Mouse (Mus musculus) liver, postnatal 0 days (tissue): Measurements from ENCODE around the gene Rbbp5.

Experiments used
- CTCF ChIP-seq: sonication (generic); IDR thresholded peaks from 2 replicates; pipeline ENCODE4 v1.5.1; 2016; ENCODE audit warnings: antibody characterized with exemption, low read depth
- EP300 ChIP-seq: IDR thresholded peaks from 2 replicates; pipeline ENCODE4 v1.6.1; 2016; ENCODE audit warnings: antibody characterized with exemption, low read depth, mild to moderate bottlenecking

- TF ChIP-seq CTCF (no peak), EP300 (no peak)
Observed at GRCm38 (mm10) chr1:132537736-132538135, 60.6 kb downstream of the Rbbp5 start.
